Mouse (Mus musculus) liver, embryonic 14.5 days (tissue): ENCODE results near the gene Eef1a2. TPM values are rescaled to one million over a fixed set of nuclear protein-coding genes. Genes with fewer than 3 reads are reported as not detected.

Experiments
- ATAC-seq: fragments of 200-750 bp; cut with Nextera tagmentation; 2 replicates; pipeline ENCODE4 v1.8.0; 2017; ENCODE audit warnings: moderate number of reproducible peaks, mild to moderate bottlenecking, moderate library complexity; ENCODE audit not compliant: insufficient read depth
- DNase-seq, 3 experiments: peaks; one replicate each; pipeline ENCODE4 v3.0.0-alpha.2; 2012 to 2013; ENCODE audit warnings: low read depth in 3 of 3, low spot score in 3 of 3
- H3K27ac ChIP-seq: fragments of 300-500 bp; sonication (generic); 2 replicates; pipeline ENCODE4 v1.5.1; 2014; ENCODE audit warnings: moderate library complexity, mild to moderate bottlenecking, control low read depth, inconsistent platforms
- H3K27me3 ChIP-seq: fragments of 300-500 bp; sonication (generic); 2 replicates; pipeline ENCODE4 v1.6.1; 2014; ENCODE audit warnings: mild to moderate bottlenecking, low read length, moderate library complexity; ENCODE audit not compliant: control insufficient read depth, insufficient read depth
- H3K36me3 ChIP-seq: fragments of 300-500 bp; sonication (generic); replicated peaks from 2 replicates; pipeline ENCODE4 v1.6.1; 2014; ENCODE audit warnings: low read depth; ENCODE audit not compliant: control insufficient read depth, insufficient read depth
- H3K4me1 ChIP-seq, 2 experiments: fragments of 200-500 bp in 1 of 2; fragments of 300-500 bp in 1 of 2; sonication (generic) in 1 of 2; replicated peaks; 2 replicates each; pipeline ENCODE4 v1.6.1; 2012 to 2014; ENCODE audit warnings: antibody characterized with exemption in 1 of 2, inconsistent platforms in 1 of 2, low read length in 1 of 2; ENCODE audit not compliant: control insufficient read depth in 2 of 2, insufficient read depth in 2 of 2
- H3K4me2 ChIP-seq: fragments of 300-500 bp; sonication (generic); 2 replicates; pipeline ENCODE4 v1.6.1; 2014; ENCODE audit warnings: low read depth, mild to moderate bottlenecking, control low read depth, moderate library complexity
- H3K4me3 ChIP-seq, 2 experiments: fragments of 200-500 bp in 1 of 2; fragments of 300-500 bp in 1 of 2; sonication (generic) in 1 of 2; 2 replicates each; pipeline ENCODE4 v1.5.1; 2012 to 2014; ENCODE audit warnings: low read depth in 2 of 2, low read length in 2 of 2, mild to moderate bottlenecking in 2 of 2, control low read depth in 1 of 2, inconsistent platforms in 1 of 2, moderate library complexity in 1 of 2; ENCODE audit not compliant: insufficient read depth in 1 of 2
- H3K9ac ChIP-seq: fragments of 300-500 bp; sonication (generic); replicated peaks from 2 replicates; pipeline ENCODE4 v1.6.1; 2014; ENCODE audit warnings: mild to moderate bottlenecking, control low read depth, moderate library complexity
- H3K9me3 ChIP-seq: fragments of 300-500 bp; sonication (generic); 2 replicates; pipeline ENCODE4 v1.6.1; 2016; ENCODE audit warnings: low read length, mixed read lengths; ENCODE audit not compliant: control insufficient read depth
- CTCF ChIP-seq: IDR thresholded peaks from 2 replicates; pipeline ENCODE4 v1.5.1; 2016; ENCODE audit warnings: antibody characterized with exemption, low read depth, control low read depth
- EP300 ChIP-seq: IDR thresholded peaks from 2 replicates; pipeline ENCODE4 v1.6.1; 2016; ENCODE audit warnings: antibody characterized with exemption, low read depth
- WGBS: fragments of 180-500 bp; shearing (Covaris S2); extraction: QIAGEN DNeasy Blood & Tissue Kit; methylation state at CpG from one replicate; pipeline ENCODE4 v1.1.7; 2014; ENCODE audit not compliant: insufficient replicate concordance; 5-methylcytosine and 5-hydroxymethylcytosine counted together
- polyA plus RNA-seq, 2 experiments: library from polyadenylated mRNA; depleted of rRNA in 1 of 2; stranded (reverse) in 1 of 2; unstranded in 1 of 2; fragments of >200 nt; fragmentation: Nextera tagmentation in 1 of 2; extraction: Ambion mirVana in 1 of 2; gene quantifications; 2 replicates each; pipeline versions ENCODE4 v1.2.1 to v1.2.3; 2012 to 2014

Gene Eef1a2
- polyA plus RNA-seq, 2 experiments: not detected

- ATAC-seq: no peak
- WGBS: 42% methylated on average over 5 of the region's 5 CpGs
- no peak overlapping the region for H3K4me2 ChIP-seq
Measured at GRCm38 (mm10) chr2:181178471-181178870, 21.7 kb upstream of the Eef1a2 start.

GRCm38 (mm10) chr2:181178015-181178414, 21.2 kb upstream of the Eef1a2 start:
- no peaks in the 10 kb centered on the region for H3K9me3 ChIP-seq
- H3K27ac ChIP-seq: no peak overlapping the region
- no peak overlapping the region for H3K4me3 ChIP-seq
- 46% methylated on average over 3 of the region's 3 CpGs for WGBS
- H3K36me3 ChIP-seq: no peaks in the 10 kb centered on the region
- no peaks in the 10 kb centered on the region for H3K4me1 ChIP-seq
- TF ChIP-seq CTCF: no peak
- TF ChIP-seq EP300: no peak
- no peak overlapping the region for H3K4me2 ChIP-seq
- H3K9ac ChIP-seq: no peak overlapping the region
- DNase-seq (no peak), ATAC-seq (no peak)
- H3K27me3 ChIP-seq: no peaks in the 10 kb centered on the region

More at GRCm38 (mm10) chr2:181178471-181178870, 21.7 kb upstream of the Eef1a2 start:
- no peaks in the 10 kb centered on the region for H3K4me1 ChIP-seq
- H3K9me3 ChIP-seq: no peaks in the 10 kb centered on the region
- no peak overlapping the region for H3K9ac ChIP-seq
- no peak overlapping the region for H3K4me3 ChIP-seq
- no peak for DNase-seq
- H3K27ac ChIP-seq: no peak overlapping the region
- H3K36me3 ChIP-seq: no peaks in the 10 kb centered on the region
- TF ChIP-seq EP300: no peak
- no peaks in the 10 kb centered on the region for H3K27me3 ChIP-seq

- H3K9ac ChIP-seq: no peak overlapping the region
- ATAC-seq (no peak), DNase-seq (no peak)
- H3K4me2 ChIP-seq: no peak overlapping the region
- H3K4me1 ChIP-seq: no peaks in the 10 kb centered on the region
- no peak overlapping the region for H3K4me3 ChIP-seq
- no peak overlapping the region for H3K27ac ChIP-seq
- no peaks in the 10 kb centered on the region for H3K27me3 ChIP-seq
- no peak for TF ChIP-seq EP300
- no peak for TF ChIP-seq CTCF
- H3K36me3 ChIP-seq: no peaks in the 10 kb centered on the region
- H3K9me3 ChIP-seq: no peaks in the 10 kb centered on the region
- WGBS: 61% methylated on average over 3 of the region's 3 CpGs
Measured at GRCm38 (mm10) chr2:181174646-181175045, 17.8 kb upstream of the Eef1a2 start.

GRCm38 (mm10) chr2:181166469-181166868, 9.7 kb upstream of the Eef1a2 start:
- H3K27me3 ChIP-seq: no peaks in the 10 kb centered on the region
- H3K4me1 ChIP-seq: no peaks in the 10 kb centered on the region
- no peaks in the 10 kb centered on the region for H3K36me3 ChIP-seq
- no peak overlapping the region for H3K4me2 ChIP-seq
- WGBS: 69% methylated on average over 5 of the region's 5 CpGs
- no peak overlapping the region for H3K9ac ChIP-seq
- H3K4me3 ChIP-seq: no peak overlapping the region
- H3K27ac ChIP-seq: no peak overlapping the region
- ATAC-seq: no peak
- no peak for TF ChIP-seq EP300
- no peaks in the 10 kb centered on the region for H3K9me3 ChIP-seq
- no peak for DNase-seq

GRCm38 (mm10) chr2:181160821-181161220, 4.0 kb upstream of the Eef1a2 start:
- no peaks in the 10 kb centered on the region for H3K9me3 ChIP-seq
- TF ChIP-seq CTCF (no peak), EP300 (no peak)
- H3K4me3 ChIP-seq: no peak overlapping the region
- H3K27ac ChIP-seq: no peak overlapping the region
- H3K4me2 ChIP-seq: no peak overlapping the region
- H3K27me3 ChIP-seq: peaks cover 18% of the 10 kb centered on the region
- ATAC-seq (no peak), DNase-seq (no peak)
- WGBS: 38% methylated on average over 4 of the region's 4 CpGs
- H3K36me3 ChIP-seq: no peaks in the 10 kb centered on the region
- no peak overlapping the region for H3K9ac ChIP-seq
- H3K4me1 ChIP-seq: no peaks in the 10 kb centered on the region

- no peak overlapping the region for H3K4me3 ChIP-seq
- ATAC-seq: no peak
- TF ChIP-seq EP300 (no peak), CTCF (no peak)
- no peaks in the 10 kb centered on the region for H3K9me3 ChIP-seq
- H3K36me3 ChIP-seq: no peaks in the 10 kb centered on the region
- H3K27me3 ChIP-seq: peaks cover 19% of the 10 kb centered on the region
- H3K4me1 ChIP-seq: no peaks in the 10 kb centered on the region
- H3K9ac ChIP-seq: no peak overlapping the region
- H3K4me2 ChIP-seq: no peak overlapping the region
- no peak overlapping the region for H3K27ac ChIP-seq
- WGBS: 5% methylated on average over 2 of the region's 2 CpGs
- DNase-seq: no peak
Measured at GRCm38 (mm10) chr2:181159771-181160170, 3.0 kb upstream of the Eef1a2 start.
